Mouse (Mus musculus) thymus, adult 2 months (tissue): ENCODE data around the gene Bpnt1. TPM values are rescaled to one million over a fixed set of nuclear protein-coding genes. Genes with fewer than 3 reads are reported as not detected.
A peak's percentile ranks its signal among the peaks of the same experiment; 100 is the strongest.

Experiments used
- DNase-seq: peaks from one replicate; pipeline ENCODE4 v3.0.0; 2021
- H3K27ac ChIP-seq: fragments of 200-500 bp; 2 replicates; pipeline ENCODE4 v1.5.1; 2012; ENCODE audit warnings: low read length, control low read depth; ENCODE audit not compliant: control insufficient read depth, insufficient read depth
- H3K27me3 ChIP-seq: fragments of 200-500 bp; 2 replicates; pipeline ENCODE4 v1.6.1; 2012; ENCODE audit warnings: mild to moderate bottlenecking, low read length, moderate library complexity, mixed read lengths; ENCODE audit not compliant: control insufficient read depth, insufficient read depth
- H3K36me3 ChIP-seq: fragments of 200-500 bp; 2 replicates; pipeline ENCODE4 v1.6.1; 2012; ENCODE audit warnings: mild to moderate bottlenecking, low read length, moderate library complexity; ENCODE audit not compliant: control insufficient read depth, insufficient read depth
- H3K4me1 ChIP-seq: fragments of 200-500 bp; replicated peaks from 2 replicates; pipeline ENCODE4 v1.6.1; 2012; ENCODE audit warnings: low read length; ENCODE audit not compliant: control insufficient read depth, insufficient read depth
- H3K4me3 ChIP-seq: fragments of 200-500 bp; 2 replicates; pipeline ENCODE4 v1.5.1; 2012; ENCODE audit warnings: mild to moderate bottlenecking, low read length, control low read depth, moderate library complexity; ENCODE audit not compliant: control insufficient read depth, insufficient read depth
- CTCF ChIP-seq: fragments of 200-500 bp; IDR thresholded peaks from 2 replicates; pipeline ENCODE4 v1.5.1; 2012; ENCODE audit warnings: mild to moderate bottlenecking, control low read depth, low read length, moderate library complexity, borderline replicate concordance; ENCODE audit not compliant: control insufficient read depth, poor library complexity, insufficient read depth; ENCODE audit errors: extremely low read depth
- POLR2A ChIP-seq: fragments of 200-500 bp; IDR thresholded peaks from 2 replicates; pipeline ENCODE4 v1.6.1; 2012; ENCODE audit warnings: mild to moderate bottlenecking, low read length, control low read depth, moderate library complexity; ENCODE audit not compliant: control insufficient read depth, poor library complexity, insufficient read depth; ENCODE audit errors: extremely low read depth
- WGBS: fragments of 180-500 bp; shearing (Covaris S2); methylation state at CpG from one replicate; pipeline ENCODE4 v1.1.7; 2018; 5-methylcytosine and 5-hydroxymethylcytosine counted together
- polyA plus RNA-seq: library from polyadenylated mRNA; depleted of rRNA; stranded (reverse); fragments of >200 nt; gene quantifications from 2 replicates; pipeline ENCODE4 v1.2.3, GENCODE M21; 2012

Bpnt1 gene
- polyA plus RNA-seq, 1 experiment: 14.0 TPM

DNA sequence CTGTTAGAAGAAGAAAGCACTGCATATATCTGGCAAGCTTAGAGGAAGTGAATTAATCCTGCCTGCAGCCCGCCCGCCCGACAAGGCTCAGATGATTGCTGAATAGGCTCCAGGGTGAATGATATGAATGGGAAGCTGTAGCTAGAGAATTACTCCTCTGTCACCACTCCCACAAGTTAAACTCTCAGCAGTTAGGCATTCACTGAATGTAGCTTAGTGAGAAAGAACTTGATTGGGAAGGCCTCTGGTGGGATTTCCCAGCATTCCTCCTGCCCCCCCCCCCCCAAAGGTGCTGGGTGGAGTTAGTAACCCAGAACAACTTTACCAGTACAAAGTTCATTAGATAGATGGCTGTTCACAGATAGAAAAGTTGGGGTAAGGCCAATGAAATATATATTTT lies 4.6 kb downstream of the Bpnt1 start:
- H3K36me3 ChIP-seq: no peaks in the 10 kb centered on the region
- DNase-seq: no peak
- H3K4me3 ChIP-seq: no peak overlapping the region
- 0 out of 2 replicates have a peak, but pooled peaks cover 2% of the 10 kb centered on the region for H3K4me1 ChIP-seq
- H3K27ac ChIP-seq: no peak overlapping the region
- 84% methylated on average over 3 of the region's 3 CpGs for WGBS
- no peaks in the 10 kb centered on the region for H3K27me3 ChIP-seq
- TF ChIP-seq POLR2A: no peak
- TF ChIP-seq CTCF: no peak

DNA sequence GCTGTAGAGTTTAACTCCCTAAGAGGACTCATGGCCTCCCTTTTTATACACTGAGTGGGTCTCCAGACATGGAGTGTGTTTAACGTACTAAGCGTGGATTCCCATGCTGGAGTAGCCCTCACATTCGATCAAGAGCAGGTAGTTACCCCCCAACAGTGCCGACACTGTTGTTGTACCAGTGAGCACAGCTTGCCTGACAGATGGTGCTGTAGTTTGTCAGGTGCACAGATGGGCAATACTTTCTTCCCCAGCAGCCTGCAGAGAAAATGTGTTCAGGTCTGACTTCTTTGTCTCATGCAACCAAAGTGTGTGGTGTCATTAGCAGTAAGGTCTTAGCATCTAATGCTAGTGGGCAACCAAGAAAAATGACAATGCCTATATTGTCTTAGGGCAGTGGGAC lies 10.5 kb downstream of the Bpnt1 start:
- H3K4me1 ChIP-seq: no peaks in the 10 kb centered on the region
- WGBS: 96% methylated on average over 4 of the region's 4 CpGs
- no peak overlapping the region for H3K27ac ChIP-seq
- no peak for DNase-seq
- no peaks in the 10 kb centered on the region for H3K27me3 ChIP-seq
- no peak overlapping the region for H3K4me3 ChIP-seq
- no peaks in the 10 kb centered on the region for H3K36me3 ChIP-seq
- TF ChIP-seq POLR2A (no peak), CTCF (no peak)

DNA sequence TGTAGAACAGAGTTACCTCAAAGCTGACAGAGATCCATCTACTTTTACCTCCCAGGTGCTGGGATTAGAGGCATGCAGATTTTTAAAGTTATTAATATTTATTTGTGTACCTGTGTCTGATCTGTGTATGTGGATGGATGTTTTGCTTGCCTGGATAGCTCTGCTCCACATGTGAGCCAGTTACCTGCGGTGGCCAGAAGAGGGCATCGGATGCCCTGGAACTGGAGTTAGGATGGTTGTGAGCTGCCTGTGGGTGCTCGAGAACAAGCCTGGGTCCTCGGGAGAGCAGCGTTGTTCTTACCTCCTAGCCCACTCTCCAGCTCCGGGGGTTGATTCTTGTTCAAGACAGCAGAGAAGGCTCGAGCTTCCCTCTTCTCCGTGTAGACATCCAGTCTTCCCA lies 11.5 kb downstream of the Bpnt1 start:
- Histone ChIP-seq H3K27ac (no peak overlapping the region), H3K4me1 (no peaks in the 10 kb centered on the region), H3K27me3 (no peaks in the 10 kb centered on the region), H3K4me3 (no peak overlapping the region), H3K36me3 (no peaks in the 10 kb centered on the region)
- DNase-seq: no peak
- WGBS: 98% methylated on average over 8 of the region's 8 CpGs
- TF ChIP-seq POLR2A (no peak), CTCF (peak; percentile 16; the same call in 1 of the 2 replicates)

- H3K4me1 ChIP-seq: no peaks in the 10 kb centered on the region
- no peak overlapping the region for H3K4me3 ChIP-seq
- no peak for DNase-seq
- WGBS: 90% methylated on average over 10 of the region's 10 CpGs
- H3K27me3 ChIP-seq: no peaks in the 10 kb centered on the region
- no peak overlapping the region for H3K27ac ChIP-seq
- H3K36me3 ChIP-seq: no peaks in the 10 kb centered on the region
- TF ChIP-seq CTCF (no peak), POLR2A (no peak)
These were observed 14.2 kb downstream of the Bpnt1 start for GRCm38 (mm10) chr1:185346188-185346587.

DNA sequence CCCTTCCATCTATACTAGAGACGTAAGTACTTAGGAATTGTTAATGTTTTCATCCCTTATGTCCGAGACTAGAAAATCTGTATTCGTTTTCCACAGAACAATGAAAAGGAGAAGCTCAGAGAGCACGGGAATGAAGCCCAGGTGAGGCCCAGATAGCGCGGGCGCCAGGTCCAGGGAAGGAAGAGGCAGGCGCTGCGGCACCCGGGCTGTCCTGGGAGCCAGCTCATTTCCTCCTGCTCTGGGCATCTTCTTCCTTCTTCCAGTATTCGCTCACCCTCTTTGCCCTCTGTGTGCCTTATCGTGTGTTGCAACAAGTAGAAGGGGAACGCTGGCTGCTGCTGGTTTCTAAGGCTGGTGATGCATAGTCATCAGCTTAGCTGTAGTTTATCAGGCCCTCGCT lies 17.8 kb downstream of the Bpnt1 start:
- no peaks in the 10 kb centered on the region for H3K4me1 ChIP-seq
- DNase-seq: no peak
- no peak overlapping the region for H3K4me3 ChIP-seq
- H3K27ac ChIP-seq: no peak overlapping the region
- H3K27me3 ChIP-seq: no peaks in the 10 kb centered on the region
- TF ChIP-seq POLR2A (no peak), CTCF (no peak)
- H3K36me3 ChIP-seq: no peaks in the 10 kb centered on the region
- 95% methylated on average over 14 of the region's 14 CpGs for WGBS

DNA sequence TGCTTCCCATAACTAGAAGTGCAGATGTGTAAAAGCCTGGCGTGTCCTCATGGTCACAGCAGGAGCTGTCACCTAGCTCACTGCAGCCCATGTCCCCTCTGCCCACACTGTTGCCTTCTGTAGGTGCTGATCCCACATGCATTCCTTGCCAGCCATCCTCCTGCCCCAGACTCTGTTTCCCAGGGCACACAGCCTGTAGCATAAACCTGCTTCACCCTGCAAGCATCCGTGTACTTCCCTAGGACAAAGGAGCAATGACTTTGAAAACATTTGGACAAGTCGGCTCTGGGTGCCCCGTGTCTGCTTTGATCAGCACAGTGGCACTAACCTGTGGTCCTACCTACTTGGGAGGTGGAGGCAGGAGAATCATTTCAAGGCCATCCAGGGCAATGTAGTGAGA lies 18.7 kb downstream of the Bpnt1 start:
- TF ChIP-seq CTCF (no peak), POLR2A (no peak)
- Histone ChIP-seq H3K36me3 (no peaks in the 10 kb centered on the region), H3K27ac (no peak overlapping the region), H3K27me3 (no peaks in the 10 kb centered on the region), H3K4me3 (no peak overlapping the region), H3K4me1 (no peaks in the 10 kb centered on the region)
- no peak for DNase-seq
- WGBS: 93% methylated on average over 4 of the region's 4 CpGs

GRCm38 (mm10) chr1:185352151-185352550 lies 20.2 kb downstream of the Bpnt1 start:
- H3K36me3 ChIP-seq: no peaks in the 10 kb centered on the region
- TF ChIP-seq POLR2A (no peak), CTCF (no peak)
- no peaks in the 10 kb centered on the region for H3K4me1 ChIP-seq
- no peak overlapping the region for H3K27ac ChIP-seq
- WGBS: 67% methylated on average over 12 of the region's 12 CpGs
- DNase-seq: no peak
- no peaks in the 10 kb centered on the region for H3K27me3 ChIP-seq
- H3K4me3 ChIP-seq: no peak overlapping the region
